Mouse (Mus musculus) intestine, postnatal 0 days (tissue): ENCODE data around the gene Atp6ap2. TPM values are rescaled to one million over a fixed set of nuclear protein-coding genes. Genes with fewer than 3 reads are reported as not detected.
"Not testable (repeated sequence)": the region's sequence is repeated elsewhere in the genome, so short reads cannot be mapped to it uniquely, and the experiment has no call there.

Experiments used
- ATAC-seq: fragments of 200-750 bp; cut with Nextera tagmentation; 2 replicates; pipeline ENCODE4 v1.8.0; 2017; ENCODE audit warnings: mild to moderate bottlenecking, moderate TSS enrichment, moderate library complexity
- H3K27ac ChIP-seq: fragments of 300-500 bp; sonication (generic); 2 replicates; pipeline ENCODE4 v1.5.1; 2014; ENCODE audit warnings: mild to moderate bottlenecking, low read depth, low read length, moderate library complexity
- H3K27me3 ChIP-seq: fragments of 300-500 bp; sonication (generic); replicated peaks from 2 replicates; pipeline ENCODE4 v1.6.1; 2014; ENCODE audit warnings: low read length, mixed read lengths; ENCODE audit not compliant: control insufficient read depth, insufficient read depth
- H3K36me3 ChIP-seq: fragments of 300-500 bp; sonication (generic); 2 replicates; pipeline ENCODE4 v1.6.1; 2014; ENCODE audit warnings: mild to moderate bottlenecking, moderate library complexity; ENCODE audit not compliant: control insufficient read depth, insufficient read depth
- H3K4me1 ChIP-seq: fragments of 300-500 bp; sonication (generic); replicated peaks from 2 replicates; pipeline ENCODE4 v1.6.1; 2014; ENCODE audit warnings: antibody characterized with exemption, low read length, mixed read lengths; ENCODE audit not compliant: control insufficient read depth, insufficient read depth
- H3K4me2 ChIP-seq: fragments of 300-500 bp; sonication (generic); replicated peaks from 2 replicates; pipeline ENCODE4 v1.6.1; 2014; ENCODE audit warnings: low read depth, mild to moderate bottlenecking, moderate library complexity
- H3K4me3 ChIP-seq: fragments of 300-500 bp; sonication (generic); 2 replicates; pipeline ENCODE4 v1.5.1; 2014; ENCODE audit warnings: low read depth, low read length
- H3K9ac ChIP-seq: fragments of 300-500 bp; sonication (generic); 2 replicates; pipeline ENCODE4 v1.6.1; 2014; ENCODE audit warnings: mild to moderate bottlenecking, low read depth, low read length
- H3K9me3 ChIP-seq: fragments of 300-500 bp; sonication (generic); 2 replicates; pipeline ENCODE4 v1.6.1; 2016; ENCODE audit warnings: mixed run types; ENCODE audit not compliant: control insufficient read depth
- CTCF ChIP-seq: sonication (generic); IDR thresholded peaks from 2 replicates; pipeline ENCODE4 v1.5.1; 2016; ENCODE audit warnings: low read depth, mild to moderate bottlenecking, control low read depth, antibody characterized with exemption, moderate library complexity
- WGBS: fragments of 180-500 bp; shearing (Covaris S2); extraction: QIAGEN DNeasy Blood & Tissue Kit; methylation state at CpG from one replicate; pipeline ENCODE4 v1.1.7; 2014; 5-methylcytosine and 5-hydroxymethylcytosine counted together
- polyA plus RNA-seq: library from polyadenylated mRNA; unstranded; fragments of >200 nt; fragmentation: Nextera tagmentation; extraction: Ambion mirVana; gene quantifications from 2 replicates; pipeline ENCODE4 v1.2.1, GENCODE M21; 2015

Gene Atp6ap2
- polyA plus RNA-seq, 1 experiment from 2014 or later: 167 TPM

DNA sequence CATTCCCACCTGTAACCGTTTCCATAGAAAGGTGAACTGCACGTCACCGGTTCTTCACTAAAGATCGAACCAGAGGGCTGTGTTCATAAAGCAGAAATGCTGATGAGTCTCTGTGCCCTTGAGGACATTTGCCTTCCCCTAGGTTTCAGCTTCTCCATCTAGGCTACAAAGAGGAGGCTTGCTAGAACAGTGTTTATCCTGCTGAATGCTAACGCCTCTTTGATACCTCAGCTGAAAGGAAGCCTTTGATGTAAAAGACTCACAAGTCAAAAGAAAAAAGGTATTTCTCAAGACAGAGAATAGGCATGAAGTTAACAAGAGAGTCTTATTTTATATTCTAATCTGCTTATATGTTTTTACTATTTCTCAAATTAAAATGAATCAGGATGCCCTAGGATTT is 4.3 kb upstream of the Atp6ap2 start:
- TF ChIP-seq CTCF: no peak
- ATAC-seq: no peak
- H3K9me3 ChIP-seq: no peaks in the 10 kb centered on the region
- no peak overlapping the region for H3K4me3 ChIP-seq
- no peaks in the 10 kb centered on the region for H3K27me3 ChIP-seq
- H3K4me1 ChIP-seq: no peaks in the 10 kb centered on the region
- 88% methylated on average over 5 of the region's 5 CpGs for WGBS
- H3K9ac ChIP-seq: no peak overlapping the region
- no peak overlapping the region for H3K27ac ChIP-seq
- no peaks in the 10 kb centered on the region for H3K36me3 ChIP-seq
- H3K4me2 ChIP-seq: no peak overlapping the region

DNA sequence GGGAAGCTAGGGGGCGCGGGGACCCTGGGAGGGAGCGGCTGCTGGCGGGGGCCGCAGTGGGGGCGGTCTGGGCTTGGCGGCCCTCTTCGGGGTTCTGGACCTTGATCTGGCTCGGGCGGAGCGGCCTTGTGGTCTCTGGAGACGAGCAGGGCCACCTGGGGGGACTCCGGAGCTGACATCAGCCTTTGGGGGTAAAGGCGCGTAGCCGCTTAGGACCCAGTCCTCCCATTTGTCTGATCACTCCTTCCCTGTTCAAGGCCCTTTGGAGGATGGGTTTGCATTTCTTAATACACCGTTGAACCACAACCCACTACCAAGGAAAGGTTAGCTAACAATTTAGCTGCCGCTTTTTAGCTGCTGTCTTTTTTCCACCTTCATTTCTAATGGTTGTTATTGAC is 356 bp downstream of the Atp6ap2 start:
- no peaks in the 10 kb centered on the region for H3K27me3 ChIP-seq
- peak overlapping the region; percentile 82 for H3K27ac ChIP-seq
- peak; percentile 22; the same call in 1 of the 2 replicates for ATAC-seq
- peak overlapping the region; percentile 73 for H3K9ac ChIP-seq
- peak overlapping the region; percentile 60 for H3K4me2 ChIP-seq
- H3K36me3 ChIP-seq: no peaks in the 10 kb centered on the region
- TF ChIP-seq CTCF: no peak
- no peaks in the 10 kb centered on the region for H3K9me3 ChIP-seq
- H3K4me3 ChIP-seq: peak overlapping the region; percentile 65
- WGBS: 14% methylated on average over 14 of the region's 18 CpGs
- H3K4me1 ChIP-seq: no peaks in the 10 kb centered on the region

DNA sequence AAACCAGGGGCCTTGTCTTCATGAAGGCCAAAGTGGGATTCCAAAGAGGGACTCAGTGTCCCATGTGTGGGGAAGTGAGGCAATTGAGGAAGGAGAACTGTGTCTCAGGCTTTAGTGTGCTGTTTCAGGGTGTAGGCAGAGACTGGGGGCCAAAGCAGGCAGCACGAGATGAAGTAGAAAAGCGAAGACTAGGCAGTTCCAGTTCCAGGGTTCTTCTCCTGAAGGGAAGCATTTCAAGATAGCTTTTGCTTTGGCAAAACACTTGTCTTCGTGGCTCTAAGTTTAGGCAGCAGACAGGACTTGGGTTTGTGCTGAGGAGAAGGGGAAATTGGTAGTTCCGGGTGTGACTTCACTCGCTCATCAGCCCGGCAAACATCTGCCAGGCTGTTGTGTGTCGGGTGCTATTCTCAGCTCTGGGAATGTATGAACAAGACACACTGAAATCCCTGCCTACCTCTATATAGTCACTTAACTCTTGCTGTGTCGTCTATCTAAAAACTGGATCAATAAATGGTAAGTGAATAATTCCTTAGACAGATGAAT is 3.9 kb downstream of the Atp6ap2 start:
- no peak for TF ChIP-seq CTCF
- H3K4me3 ChIP-seq: no peak overlapping the region
- no peaks in the 10 kb centered on the region for H3K9me3 ChIP-seq
- H3K4me2 ChIP-seq: no peak overlapping the region
- ATAC-seq: no peak
- no peaks in the 10 kb centered on the region for H3K4me1 ChIP-seq
- H3K27ac ChIP-seq: no peak overlapping the region
- no peaks in the 10 kb centered on the region for H3K27me3 ChIP-seq
- H3K36me3 ChIP-seq: no peaks in the 10 kb centered on the region
- 62% methylated on average over 8 of the region's 8 CpGs for WGBS
- no peak overlapping the region for H3K9ac ChIP-seq

DNA sequence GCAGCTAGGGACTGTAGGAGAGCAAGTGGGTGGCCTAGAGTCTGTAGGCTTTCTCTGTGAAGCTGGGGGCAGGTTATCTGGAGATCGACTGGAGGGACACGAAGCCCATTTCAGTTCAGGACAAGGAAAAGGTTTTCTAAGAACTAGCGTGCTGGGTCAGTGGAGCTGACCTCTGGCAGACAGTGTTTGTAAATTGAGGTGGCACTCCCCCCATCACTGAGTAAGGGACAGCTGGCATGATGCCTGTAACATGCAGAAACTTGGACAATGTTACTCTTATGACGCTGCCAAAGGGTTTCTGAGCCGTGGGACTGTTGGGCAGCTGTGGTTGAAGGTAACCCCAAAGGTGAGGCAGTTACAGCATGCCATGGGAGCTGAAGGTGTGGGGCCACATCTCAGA is 4.4 kb downstream of the Atp6ap2 start:
- no peak overlapping the region for H3K27ac ChIP-seq
- no peak overlapping the region for H3K9ac ChIP-seq
- no peaks in the 10 kb centered on the region for H3K4me1 ChIP-seq
- H3K36me3 ChIP-seq: no peaks in the 10 kb centered on the region
- H3K9me3 ChIP-seq: no peaks in the 10 kb centered on the region
- ATAC-seq: no peak
- H3K4me3 ChIP-seq: no peak overlapping the region
- no peaks in the 10 kb centered on the region for H3K27me3 ChIP-seq
- WGBS: 65% methylated on average over 5 of the region's 5 CpGs
- TF ChIP-seq CTCF: no peak
- no peak overlapping the region for H3K4me2 ChIP-seq

DNA sequence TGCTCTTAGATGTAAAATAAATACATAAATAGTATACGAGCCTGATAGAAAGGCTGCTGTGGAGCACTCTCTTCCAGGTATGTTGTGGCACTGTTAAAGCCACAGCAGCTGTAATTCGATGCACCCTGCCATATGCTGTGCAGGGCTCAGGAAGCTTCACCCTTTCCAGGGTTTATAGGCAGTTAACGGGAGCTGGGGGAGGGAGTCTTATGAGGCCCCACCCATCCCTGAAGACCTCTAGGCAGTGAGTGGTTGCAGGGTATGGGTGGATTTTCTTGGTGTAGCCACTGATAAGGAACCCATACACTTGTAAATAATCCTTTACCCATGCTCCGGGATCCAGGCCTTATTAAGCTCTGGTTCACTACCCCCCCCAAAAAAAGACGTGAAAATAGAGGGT is 6.2 kb downstream of the Atp6ap2 start:
- H3K9ac ChIP-seq: no peak overlapping the region
- H3K36me3 ChIP-seq: no peaks in the 10 kb centered on the region
- 68% methylated on average over 5 of the region's 5 CpGs for WGBS
- no peak for ATAC-seq
- H3K4me1 ChIP-seq: no peaks in the 10 kb centered on the region
- no peaks in the 10 kb centered on the region for H3K27me3 ChIP-seq
- no peak overlapping the region for H3K4me3 ChIP-seq
- H3K27ac ChIP-seq: no peak overlapping the region
- no peak for TF ChIP-seq CTCF
- no peak overlapping the region for H3K4me2 ChIP-seq
- H3K9me3 ChIP-seq: no peaks in the 10 kb centered on the region

DNA sequence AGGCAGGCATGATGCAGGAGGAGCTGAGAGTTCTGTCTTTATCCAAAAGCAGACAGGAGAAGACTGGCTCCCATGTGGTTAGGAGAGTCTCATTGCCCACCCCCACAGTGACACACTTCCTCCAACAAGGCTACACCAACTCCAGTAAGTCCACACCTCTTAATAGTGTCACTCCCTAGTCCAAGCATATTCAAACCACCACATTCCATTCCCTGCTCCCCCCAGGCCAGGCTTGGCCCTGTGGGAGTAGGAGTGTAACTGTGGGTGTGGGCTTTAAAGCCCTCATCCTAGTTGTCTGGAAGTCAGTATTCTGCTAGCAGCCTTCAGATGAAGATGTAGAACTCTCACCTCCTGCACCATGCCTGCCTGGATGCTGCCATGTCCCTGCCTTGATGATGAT is 22.9 kb downstream of the Atp6ap2 start:
- not testable (repeated sequence) for H3K27ac ChIP-seq, H3K4me3 ChIP-seq, H3K9me3 ChIP-seq, H3K36me3 ChIP-seq, H3K4me1 ChIP-seq, H3K27me3 ChIP-seq, ATAC-seq, H3K9ac ChIP-seq, H3K4me2 ChIP-seq

DNA sequence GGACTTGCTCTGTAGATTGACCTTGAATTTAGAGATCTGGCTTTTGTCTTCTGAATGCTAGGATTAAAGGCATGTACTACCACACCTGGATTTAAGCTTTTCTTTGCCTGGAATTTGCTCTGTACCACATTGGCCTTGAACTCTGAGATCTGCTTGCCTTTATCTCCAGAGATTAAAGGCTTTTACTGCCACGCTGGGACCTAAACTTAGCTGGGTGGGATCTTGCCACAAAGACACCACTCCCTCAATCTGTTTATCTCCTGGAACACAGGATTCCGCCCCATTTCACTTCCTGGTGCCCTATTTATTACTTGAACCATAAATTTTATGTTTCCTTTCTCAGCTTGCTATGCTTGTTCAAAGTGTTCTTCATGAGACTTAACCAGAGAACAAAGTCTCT is 23.6 kb downstream of the Atp6ap2 start:
- 35% methylated on average over 2 of the region's 2 CpGs for WGBS
- Histone ChIP-seq H3K9me3 (no peaks in the 10 kb centered on the region), H3K36me3 (peaks cover 8% of the 10 kb centered on the region; the same call in 1 of the 2 replicates), H3K27me3 (no peaks in the 10 kb centered on the region), H3K9ac (no peak overlapping the region), H3K27ac (no peak overlapping the region), H3K4me1 (no peaks in the 10 kb centered on the region), H3K4me3 (no peak overlapping the region), H3K4me2 (no peak overlapping the region)
- no peak for TF ChIP-seq CTCF
- ATAC-seq: peak; percentile 72

DNA sequence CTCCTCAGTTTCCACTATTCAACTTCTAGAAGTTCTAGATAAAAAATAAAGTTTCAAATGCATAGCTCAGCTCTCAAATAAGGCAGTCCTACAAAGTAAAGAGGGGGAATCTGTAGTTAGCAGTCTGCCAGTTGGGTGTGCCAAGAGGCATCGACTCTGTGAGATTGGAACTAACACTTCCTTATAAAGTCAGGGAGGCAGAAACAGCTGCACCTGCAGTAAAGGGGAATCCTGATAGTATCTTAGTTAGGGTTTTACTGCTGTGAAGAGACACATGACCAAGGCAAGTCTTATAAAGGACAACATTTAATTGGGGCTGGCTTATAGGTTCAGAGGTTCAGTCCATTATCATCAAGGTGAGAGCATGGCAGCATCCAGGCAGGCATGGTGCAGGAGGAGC is 24.8 kb downstream of the Atp6ap2 start:
- WGBS: 50% methylated on average over 1 of the region's 1 CpGs
- not testable (repeated sequence) for H3K27ac ChIP-seq, H3K36me3 ChIP-seq, H3K4me2 ChIP-seq, H3K9me3 ChIP-seq, H3K4me1 ChIP-seq, H3K27me3 ChIP-seq, H3K9ac ChIP-seq, H3K4me3 ChIP-seq
- ATAC-seq: peak; percentile 58
